Mouse (Mus musculus) inflammation-experienced regulatory T-cells, adult 6 months (primary cell): Measurements from ENCODE around the gene Hnrnpl. TPM values are rescaled to one million over a fixed set of nuclear protein-coding genes. Genes with fewer than 3 reads are reported as not detected.
A peak's percentile ranks its signal among the peaks of the same experiment; 100 is the strongest.

ENCODE experiments used
- ATAC-seq: one replicate; pipeline ENCODE4 v1.8.0; 2017
- polyA plus RNA-seq, 3 experiments: library from polyadenylated mRNA; unstranded; fragments of 100-300 nt; shearing (Covaris generic); gene quantifications; one replicate each; pipeline ENCODE4 v1.2.1; 2017

Gene Hnrnpl
- polyA plus RNA-seq, 3 experiments from 2014 or later: 171 to 386 (median 383) TPM

DNA sequence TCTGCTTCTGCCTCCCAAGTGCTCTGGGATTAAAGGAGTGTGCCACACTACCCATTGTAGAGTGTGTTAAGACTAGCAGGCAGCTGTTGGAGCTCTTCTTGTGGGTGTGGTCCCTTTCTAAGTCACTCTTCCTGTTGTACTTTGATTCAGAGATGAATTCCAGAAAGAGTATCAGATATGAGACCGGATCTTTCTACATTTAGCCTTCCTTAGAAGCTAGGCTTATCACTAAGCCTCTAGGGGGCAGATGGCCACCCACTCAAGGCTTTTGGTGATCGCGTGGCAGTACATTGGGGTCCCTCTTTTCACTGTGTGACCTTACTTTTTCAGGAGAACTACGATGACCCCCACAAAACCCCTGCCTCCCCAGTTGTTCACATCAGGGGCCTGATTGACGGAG is 4.6 kb downstream of the Hnrnpl start:
- no peak for ATAC-seq

DNA sequence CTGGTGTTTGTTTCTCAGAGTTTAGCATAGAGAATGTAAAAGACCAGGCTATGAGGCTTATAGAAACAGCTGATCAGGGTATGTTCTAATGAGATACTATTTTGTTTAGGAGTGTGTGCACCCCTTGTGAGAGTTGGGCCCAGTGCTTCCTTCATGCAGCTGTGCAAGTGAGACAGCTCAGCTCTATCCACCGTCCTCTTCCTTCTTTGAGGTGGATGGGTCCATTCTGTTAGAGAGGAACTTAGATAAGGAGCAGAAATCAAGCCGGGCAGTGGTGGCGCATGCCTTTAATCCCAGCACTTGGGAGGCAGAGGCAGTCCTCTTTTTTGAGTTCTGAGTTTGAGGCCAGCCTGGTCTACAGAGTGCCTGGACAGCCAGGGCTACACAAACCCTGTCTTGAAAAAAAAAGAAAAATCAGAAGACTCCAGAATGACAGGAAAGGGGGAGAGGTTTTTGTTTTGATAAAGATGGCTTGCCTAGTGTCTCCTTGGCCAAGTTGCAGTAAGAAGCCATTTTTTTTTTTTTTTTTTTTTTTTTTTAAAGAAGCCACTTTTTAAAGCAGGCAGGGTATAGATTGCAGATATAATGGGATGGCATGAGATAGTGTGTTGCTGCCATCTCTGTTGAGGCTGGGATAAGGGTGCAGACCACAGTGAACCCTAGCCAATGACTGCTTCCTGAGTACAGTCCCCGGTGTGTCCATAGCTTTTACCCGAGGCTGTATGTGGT is 6.1 kb downstream of the Hnrnpl start:
- ATAC-seq: no peak

DNA sequence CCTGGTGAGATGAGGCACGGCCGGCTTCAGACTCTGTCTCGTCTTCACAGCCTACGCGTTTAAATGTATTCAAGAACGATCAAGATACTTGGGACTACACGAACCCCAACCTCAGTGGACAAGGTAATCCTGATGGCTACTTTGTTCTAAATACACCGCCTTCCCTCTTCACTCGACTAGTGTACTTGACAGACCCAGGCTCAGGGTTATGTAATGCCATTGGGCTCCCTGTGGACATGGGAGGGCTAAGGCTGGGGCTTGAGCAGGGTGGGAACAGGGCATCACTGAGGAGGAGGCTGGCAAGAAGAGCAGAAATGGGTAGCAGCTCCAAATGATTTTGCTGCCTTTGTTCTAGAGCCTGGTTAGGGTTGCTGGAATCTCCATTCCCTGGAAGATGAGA is 6.9 kb downstream of the Hnrnpl start:
- no peak for ATAC-seq

DNA sequence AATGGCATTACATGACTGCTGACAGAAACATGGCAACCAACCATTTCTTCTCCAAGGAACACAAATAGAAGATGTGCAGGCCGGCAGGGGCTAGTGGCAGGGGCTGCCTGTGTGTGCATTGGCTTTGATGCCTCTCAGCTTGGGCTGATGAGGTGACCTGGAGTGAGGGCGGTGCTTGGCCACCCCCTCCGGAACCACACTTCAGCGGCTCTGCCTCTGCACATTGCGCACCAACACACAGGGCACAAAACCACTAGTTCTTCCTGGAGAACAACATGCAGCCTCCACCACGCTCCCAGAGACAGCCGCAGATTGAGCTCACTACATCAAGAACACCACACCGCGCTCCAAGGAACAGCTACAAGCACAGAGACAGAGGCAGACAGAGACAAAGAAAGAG is 7.9 kb downstream of the Hnrnpl start:
- no peak for ATAC-seq

DNA sequence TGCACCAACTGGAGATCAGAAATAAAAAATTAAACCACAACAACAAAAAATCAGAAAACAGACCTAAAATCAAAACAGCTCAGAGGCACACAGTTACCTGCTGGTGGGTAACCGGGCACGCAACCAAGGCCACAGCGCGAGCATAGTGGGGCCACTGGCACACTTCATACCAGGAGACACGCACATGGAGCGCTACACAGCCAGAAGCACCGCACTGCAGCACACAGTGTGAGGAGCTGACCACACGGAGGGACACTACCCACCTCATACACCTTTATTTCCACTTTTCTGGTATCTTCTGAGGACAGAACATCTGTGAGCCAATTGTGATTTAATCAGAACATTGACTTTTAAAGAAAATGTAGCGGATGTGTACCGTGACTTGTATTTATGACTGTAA is 8.6 kb downstream of the Hnrnpl start:
- no peak for ATAC-seq

DNA sequence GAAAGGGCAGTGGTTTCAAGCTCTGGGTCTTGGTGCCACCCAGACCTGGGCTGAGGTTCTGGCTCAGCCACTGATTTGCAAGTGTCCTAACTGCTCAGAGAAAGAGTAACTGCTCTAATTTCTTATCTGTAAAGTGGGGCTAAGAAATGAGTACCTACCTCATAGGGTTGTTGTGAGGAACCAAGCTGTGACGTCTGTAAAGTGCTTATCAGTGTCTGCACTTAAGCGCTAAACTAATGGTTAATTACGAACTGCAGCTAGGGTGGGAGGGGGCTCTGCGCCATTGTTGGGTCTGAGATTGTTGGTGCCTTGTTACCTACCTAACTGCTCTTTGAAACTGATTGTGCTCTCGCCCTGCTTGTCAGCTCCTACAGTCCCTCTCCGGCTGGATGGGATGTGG is 9.2 kb downstream of the Hnrnpl start:
- no peak for ATAC-seq

DNA sequence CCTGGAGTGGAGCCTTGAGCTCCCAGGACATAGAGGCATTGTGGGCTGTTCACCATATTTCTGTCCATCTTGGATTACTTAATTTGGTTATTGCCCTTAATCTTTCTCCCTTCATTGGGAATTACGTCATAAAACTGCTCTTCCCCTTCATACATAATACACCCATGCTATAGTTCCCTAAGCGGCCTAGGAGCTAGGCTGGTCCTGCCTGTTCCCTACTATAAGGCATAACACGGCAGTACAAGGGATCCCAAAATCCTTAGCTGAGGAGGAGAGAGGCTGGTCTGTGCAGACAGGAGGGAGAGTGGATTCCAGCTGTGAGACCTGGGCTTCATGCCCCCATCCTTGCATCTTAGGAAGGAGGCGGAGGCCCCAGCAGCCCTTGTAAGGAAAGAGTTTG is 9.6 kb downstream of the Hnrnpl start:
- ATAC-seq: no peak

DNA sequence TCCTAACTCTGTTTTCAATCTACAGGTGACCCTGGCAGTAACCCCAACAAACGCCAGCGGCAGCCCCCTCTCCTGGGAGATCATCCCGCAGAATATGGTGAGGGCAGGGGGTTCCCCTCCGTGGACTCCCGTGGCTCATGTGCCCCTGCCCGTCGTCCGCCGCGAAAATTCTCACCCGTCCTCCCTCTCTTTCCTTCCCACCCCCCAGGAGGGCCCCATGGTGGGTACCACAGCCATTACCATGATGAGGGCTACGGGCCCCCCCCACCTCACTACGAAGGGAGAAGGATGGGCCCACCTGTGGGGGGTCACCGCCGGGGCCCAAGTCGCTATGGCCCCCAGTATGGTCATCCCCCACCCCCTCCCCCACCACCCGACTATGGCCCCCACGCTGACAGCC is 10.1 kb downstream of the Hnrnpl start:
- no peak for ATAC-seq

DNA sequence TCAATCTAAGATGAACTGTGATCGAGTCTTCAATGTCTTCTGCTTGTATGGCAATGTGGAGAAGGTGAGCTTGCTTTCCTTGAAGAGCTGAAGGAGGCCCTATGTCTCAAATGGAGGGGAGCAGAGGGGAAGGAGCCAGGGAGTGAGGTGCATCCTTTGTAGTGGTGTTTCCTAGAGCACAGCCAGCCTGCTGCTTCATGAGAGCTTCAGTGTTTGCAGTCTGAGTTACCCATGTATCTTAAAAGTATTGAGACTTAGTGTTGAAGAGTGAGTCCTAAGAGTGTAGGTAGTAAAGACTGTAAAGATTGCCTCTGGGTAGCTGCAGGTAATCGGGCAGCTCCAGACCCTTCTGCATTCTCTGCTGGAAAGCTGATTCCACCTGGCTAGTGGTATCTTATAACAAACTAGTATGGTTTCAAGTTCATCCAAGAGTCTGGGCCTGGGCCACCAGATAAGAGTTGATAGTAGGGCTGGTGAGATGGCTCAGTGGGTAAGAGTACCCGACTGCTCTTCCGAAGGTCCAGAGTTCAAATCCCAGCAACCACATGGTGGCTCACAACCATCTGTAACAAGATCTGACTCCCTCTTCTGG is 10.6 kb downstream of the Hnrnpl start:
- ATAC-seq: no peak

DNA sequence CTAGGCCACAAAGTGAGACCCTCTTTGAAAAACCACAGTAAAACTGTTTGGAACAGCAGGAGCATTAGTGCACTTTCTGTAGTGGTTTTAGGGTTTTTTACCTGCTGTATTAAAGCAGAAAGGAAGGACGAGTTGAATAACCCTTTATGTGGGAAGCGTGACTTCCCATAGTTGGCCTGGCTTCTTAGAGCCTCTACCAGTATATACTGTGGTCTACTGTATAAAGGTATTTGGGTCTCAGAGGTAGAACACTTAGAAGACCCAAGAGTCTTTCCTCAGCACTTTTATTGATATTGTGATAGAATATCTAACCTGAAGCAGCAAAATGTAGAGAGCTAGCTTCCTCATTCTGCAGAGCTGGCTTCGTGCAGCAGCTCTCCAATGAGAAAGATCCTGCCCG is 11.2 kb downstream of the Hnrnpl start:
- no peak for ATAC-seq

DNA sequence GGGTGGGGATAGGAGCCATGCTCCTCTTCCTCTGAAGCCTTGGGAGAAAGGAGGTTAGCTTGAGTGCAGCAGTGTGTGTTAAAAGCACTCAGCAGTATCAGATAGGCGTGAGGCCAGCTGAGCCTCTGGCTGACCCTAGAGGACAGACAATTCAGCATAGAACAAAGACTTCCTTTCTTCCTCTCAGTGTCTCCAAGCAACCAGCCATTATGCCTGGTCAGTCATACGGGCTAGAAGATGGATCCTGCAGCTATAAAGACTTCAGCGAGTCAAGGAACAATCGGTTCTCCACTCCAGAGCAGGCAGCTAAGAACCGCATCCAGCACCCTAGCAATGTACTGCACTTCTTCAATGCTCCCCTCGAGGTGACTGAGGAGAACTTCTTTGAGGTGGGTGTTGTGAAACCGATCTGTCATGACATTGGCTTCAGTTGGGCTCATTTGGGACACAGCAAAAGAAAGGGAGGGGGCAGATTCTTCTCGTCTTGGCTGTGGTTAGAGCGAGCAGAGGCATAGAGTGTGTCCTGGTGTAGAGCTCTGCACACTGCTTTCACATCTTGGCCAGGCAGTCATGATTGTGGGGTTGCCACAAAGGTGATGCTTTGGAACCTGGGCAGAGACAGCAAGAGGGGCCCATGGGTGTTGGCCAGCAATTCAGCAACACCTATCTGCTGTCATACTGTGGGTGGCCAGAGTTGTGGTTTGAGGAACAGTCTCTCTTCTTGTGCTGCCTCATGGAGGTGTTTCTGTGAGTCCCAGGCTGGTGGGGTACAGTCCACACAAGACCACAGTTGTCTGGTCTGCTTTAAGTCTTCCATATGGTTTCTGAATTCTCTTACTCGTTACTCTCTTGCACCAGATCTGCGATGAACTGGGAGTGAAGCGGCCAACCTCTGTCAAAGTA is 12.3 kb downstream of the Hnrnpl start:
- peak; percentile 29 for ATAC-seq

DNA sequence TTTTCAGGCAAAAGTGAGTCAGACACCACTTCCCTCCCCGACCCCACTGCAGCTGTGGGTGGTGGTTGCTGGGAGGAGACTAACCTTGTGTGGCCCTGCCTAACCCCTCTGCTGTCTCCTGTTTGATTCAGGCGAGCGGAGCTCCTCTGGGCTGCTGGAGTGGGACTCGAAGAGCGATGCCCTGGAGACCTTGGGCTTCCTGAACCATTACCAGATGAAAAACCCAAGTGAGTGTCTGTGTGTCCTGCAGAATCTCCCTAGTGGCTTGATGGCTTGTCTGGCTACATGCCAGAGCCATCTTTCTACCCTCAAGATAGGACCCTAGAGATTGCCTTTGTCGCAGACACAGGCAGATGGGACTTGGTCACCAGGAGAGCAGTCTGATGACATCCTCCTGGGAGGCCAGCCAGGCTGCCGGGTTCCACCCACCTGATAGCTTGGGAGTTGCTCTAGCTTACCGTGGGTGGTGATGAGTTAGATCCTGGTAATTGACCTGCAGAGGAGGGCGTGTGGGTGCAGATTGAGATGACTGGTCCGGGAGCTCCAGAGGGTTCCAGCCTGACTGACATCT is 13.0 kb downstream of the Hnrnpl start:
- ATAC-seq: peak; percentile 64

DNA sequence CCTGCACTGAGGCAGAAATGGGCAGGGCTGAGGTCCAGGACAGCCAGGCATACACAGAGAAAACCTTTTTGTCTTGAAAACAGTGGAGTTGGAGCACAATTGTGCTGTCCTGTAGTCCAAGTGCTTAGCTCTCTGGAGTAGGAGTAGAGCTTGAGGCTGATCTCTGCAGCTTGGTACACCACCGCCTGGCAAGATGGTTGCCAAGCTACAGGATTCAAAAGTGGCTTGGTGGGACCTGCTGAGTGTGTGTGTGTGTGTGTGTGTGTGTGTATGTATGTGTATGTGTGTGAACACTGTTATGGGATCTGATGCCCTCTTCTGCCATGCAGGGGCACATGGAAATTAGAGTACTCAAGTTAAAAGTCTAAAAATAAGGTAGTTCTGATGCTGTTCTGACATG is 14.2 kb downstream of the Hnrnpl start:
- no peak for ATAC-seq

DNA sequence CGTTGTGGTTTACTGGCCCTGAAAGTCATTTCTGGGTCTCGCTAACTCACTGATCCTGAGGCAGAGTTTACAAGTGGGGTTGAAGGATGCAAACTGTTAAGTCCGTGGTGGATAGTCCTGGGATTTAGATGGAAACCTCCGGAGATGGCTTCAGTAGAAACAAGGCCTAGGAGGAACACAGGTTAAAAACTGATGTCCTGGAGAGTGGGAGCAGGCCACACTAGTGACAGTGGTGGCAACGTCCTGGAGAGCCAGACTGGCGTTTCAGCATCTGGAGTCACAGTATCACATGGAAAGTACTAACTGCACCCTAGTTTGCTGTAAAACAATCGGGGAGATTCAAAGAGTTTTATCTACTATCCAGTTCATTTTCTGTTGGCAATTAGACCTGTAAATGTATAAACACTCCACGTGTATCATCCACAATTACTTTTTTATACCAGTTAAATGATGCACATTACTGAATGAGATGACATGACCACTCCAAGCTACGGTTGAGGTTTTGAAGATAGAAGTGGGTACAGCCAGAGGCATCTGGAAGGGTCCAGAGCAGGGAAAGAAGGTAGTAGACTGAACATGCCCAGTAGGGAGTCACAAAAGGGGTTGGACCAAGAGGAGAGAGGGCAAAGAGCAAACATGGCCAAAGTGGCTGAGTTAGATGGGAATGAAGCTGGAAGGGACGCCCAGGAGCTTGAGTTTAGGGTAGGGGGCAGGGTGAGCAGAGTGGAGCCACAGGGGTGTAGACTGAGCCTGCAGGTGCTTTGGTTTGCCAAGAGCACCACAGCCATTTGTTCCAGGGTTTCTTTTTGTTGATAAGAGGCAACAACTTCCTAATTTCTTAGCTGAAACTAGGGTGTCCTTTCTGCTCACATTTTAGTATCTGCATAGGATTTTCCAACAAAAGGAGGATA is 14.9 kb downstream of the Hnrnpl start:
- no peak for ATAC-seq

DNA sequence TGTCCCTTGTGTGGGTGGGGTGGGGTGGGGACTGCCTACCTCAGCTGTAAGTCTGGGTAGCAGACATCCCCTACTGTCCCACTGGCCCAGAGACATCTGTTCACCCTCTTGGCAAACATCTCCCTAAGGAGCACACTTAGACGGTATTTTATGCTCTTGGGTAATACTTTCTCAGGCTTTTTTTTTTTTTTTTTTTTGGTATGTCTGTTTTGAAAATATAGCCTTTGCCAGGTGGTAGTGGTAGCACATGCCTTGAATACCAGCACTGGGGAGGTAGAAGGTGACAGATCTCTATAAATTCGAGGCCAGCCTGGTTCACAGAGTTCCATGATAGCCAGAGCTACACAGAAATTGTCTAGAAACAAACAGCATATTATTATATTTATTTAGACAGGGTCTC is 15.6 kb downstream of the Hnrnpl start:
- ATAC-seq: no peak

DNA sequence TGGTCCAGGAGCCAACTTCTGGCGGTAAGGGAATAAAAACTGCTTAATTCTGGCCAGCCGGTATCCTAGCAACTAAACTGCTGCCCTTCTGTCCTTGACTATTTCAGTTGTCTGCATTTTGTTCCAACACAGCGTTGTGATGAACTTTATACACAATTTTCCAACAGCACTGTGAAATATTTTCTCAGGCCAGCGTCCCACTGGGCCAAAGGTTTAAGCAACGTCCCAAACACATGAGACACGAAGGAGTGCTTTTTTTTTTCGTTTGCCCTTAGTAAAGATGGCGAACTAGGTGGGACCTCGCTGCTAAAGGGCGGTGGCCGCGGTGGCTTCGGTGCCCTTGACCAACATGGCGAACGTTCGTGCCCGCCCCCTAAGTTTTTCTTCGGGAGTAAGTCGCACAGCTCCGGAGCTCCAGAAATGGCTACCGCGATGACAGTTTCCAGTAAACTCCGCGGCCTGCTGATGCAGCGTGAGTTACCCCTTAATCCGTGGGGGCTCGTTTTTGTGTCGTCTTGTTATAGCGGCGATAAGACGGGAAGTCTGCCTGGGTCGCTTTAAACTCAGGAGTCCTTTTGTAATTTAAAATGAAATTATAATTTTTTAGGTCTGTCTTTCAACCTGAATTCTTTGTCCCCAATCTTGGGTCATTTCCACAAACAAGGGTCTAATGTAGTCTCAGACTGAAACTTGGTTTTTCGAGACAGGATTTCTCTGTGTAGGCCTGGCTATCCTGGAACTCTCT is 16.8 kb downstream of the Hnrnpl start, which contains the start of gene Ech1:
TSS of gene Ech1 (plus strand) at position 277 of the 745 bp plus-strand sequence.
- ATAC-seq: peak; percentile 82

DNA sequence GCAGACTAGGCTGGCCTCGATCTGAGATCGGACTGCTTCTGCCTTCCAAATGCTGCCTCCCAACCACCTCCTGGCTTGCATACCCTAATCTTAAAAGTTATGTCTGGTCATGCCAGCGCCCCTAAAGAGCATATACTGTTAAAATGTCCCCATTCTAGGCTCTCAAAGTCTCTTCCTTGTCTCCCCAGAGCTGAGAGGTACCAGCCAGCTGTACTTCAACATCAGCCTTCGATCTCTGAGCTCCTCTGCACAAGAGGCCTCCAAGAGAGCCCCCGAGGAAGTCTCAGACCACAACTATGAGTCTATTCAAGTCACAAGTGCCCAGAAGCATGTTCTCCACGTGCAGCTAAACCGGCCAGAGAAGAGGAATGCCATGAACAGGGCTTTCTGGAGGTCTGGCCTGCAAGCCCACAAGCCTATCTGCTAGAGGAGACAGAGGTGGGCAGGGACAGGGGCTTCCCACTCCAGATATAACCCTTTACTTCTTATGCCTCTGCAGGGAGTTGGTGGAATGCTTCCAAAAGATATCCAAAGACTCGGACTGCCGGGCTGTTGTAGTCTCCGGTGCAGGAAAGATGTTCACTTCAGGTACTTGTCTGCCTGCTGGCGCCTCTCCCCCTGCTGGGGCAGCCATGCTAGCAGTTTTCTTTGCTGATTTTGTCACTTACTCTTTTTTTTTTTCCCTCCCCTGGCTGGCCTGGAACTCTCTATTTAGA is 17.5 kb downstream of the Hnrnpl start:
- no peak for ATAC-seq

DNA sequence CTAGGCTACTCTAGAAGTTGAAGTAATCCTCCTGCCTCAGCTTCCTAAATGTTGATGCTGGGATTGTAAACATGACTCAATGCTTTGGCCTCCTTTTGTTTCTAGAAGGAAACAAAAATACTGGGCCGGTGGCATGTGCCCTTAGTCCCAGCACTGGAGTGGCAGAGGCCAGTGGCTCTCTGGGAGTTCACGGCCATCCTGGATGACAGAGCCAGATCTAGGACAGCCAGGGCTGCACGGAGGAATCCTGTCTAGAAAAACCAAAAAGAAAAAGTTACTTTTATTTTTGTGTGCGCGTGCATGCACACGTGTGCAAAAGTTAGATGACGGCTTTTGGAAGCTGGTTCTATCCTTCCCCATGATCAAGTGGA is 18.0 kb downstream of the Hnrnpl start:
- ATAC-seq: no peak

DNA sequence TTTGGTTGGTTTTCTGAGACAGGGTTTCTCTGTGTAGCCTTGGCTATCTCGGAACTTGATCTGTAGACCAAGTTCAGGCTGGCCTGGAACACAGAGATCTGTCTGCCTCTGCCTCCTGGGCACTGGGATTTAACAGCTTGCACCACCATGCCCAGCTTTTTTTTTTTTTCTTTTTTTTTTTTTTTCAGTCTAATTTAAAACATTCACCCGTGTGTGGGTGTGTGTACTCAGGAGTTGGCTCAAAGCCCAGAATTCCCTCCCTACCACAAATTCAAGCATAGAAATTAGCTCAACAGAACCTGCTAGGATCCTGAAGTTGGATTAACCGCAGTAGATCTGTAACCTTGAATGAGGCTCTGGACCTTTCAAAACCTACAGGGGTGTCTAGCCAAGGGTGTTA is 19.0 kb downstream of the Hnrnpl start:
- no peak for ATAC-seq

DNA sequence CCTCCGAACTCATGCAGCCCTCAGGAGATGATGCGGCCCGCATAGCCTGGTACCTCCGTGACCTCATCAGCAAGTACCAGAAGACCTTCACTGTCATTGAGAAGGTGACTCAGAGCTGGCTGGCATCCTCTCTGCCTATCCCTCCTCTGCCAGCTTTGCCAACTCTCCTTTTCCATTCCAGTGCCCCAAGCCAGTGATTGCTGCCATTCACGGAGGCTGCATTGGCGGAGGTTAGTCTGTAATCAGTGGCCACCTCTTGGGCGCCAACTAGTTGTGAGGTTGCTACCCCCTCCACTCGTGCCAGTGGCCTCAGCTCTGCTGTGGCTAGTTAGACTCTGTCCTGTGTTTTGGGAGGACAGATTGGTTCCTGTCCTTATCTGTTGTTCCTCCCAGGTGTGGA is 21.5 kb downstream of the Hnrnpl start:
- ATAC-seq: no peak

DNA sequence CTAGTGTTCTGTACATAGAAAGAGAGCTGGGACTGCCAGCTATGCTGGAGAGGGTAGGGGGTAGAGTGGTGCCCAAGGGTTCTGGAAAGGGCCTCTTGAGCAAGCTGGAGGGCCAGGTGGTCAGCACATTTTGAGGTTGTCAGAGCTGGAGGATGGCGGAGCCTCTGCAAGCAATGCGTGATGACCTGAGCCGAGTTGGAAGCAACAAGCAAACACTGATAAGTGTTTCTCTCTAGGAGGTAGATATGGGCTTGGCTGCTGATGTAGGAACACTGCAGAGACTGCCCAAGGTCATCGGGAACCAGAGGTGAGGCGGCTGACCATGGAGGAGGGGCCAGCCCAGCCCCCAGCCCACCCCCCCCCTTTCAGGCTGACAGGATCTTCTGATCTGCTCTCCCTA is 22.6 kb downstream of the Hnrnpl start:
- no peak for ATAC-seq
